Mouse (Mus musculus) bone marrow, adult 2 months (tissue): ENCODE measurements around the gene A4galt.
"Not testable (repeated sequence)": the region's sequence is repeated elsewhere in the genome, so short reads cannot be mapped to it uniquely, and the experiment has no call there.

Source experiments
- CTCF ChIP-seq: fragments of 200-500 bp; IDR thresholded peaks from 2 replicates; pipeline ENCODE4 v1.5.1; 2011; ENCODE audit warnings: low read length, control low read depth; ENCODE audit not compliant: control insufficient read depth, insufficient read depth
- POLR2A ChIP-seq: fragments of 200-500 bp; IDR thresholded peaks from 2 replicates; pipeline ENCODE4 v1.6.1; 2011; ENCODE audit warnings: low read depth, mild to moderate bottlenecking, control low read depth, low read length, borderline replicate concordance; ENCODE audit not compliant: control insufficient read depth

DNA sequence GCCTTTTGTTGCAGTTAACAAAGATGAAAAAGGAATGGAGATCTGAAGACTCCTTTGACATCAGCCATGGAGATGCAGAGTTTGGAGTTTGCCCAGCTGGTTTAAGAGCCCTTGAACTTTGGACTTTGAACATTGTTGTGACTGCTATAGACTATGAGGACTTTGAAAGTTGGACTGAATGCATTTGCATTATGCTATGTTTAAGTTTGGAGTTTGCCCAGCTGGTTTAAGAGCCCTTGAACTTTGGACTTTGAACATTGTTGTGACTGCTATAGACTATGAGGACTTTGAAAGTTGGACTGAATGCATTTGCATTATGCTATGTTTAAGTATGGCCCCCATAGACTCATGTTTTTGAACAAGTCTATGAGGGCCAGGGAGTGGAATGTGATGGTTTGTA, 22.7 kb upstream of the A4galt start:
- not testable (repeated sequence) for TF ChIP-seq CTCF, POLR2A
